Mouse (Mus musculus): ENCODE measurements at regions not wholly inside any gene's neighbourhood (a gene's known extent, or its start where the extent isn't known, plus 50 kb on each side); places are given as distances from the start of the nearest gene placed in this dataset.

- 78% methylated on average over 6 of the region's 6 CpGs for WGBS
- Histone ChIP-seq H3K36me3 (ENCODE audit: control insufficient read depth, insufficient read depth, low read length) (no peaks in the 10 kb centered on the region), H3K27ac (ENCODE audit: insufficient read depth, low read depth, low read length) (no peak overlapping the region), H3K4me1 (ENCODE audit: control insufficient read depth, insufficient read depth, insufficient read length, low read length) (peaks cover 8% of the 10 kb centered on the region; the same call in 1 of the 2 replicates), H3K4me3 (ENCODE audit: low read depth, low read length) (no peak overlapping the region), H3K27me3 (ENCODE audit: control insufficient read depth, insufficient read depth, low read length) (no peaks in the 10 kb centered on the region)
- TF ChIP-seq CTCF (IDR thresholded peaks at IDR 0.05; ENCODE audit: extremely low read depth, insufficient read length, insufficient replicate concordance, low read depth, low read length) (no peak), POLR2A (IDR thresholded peaks at IDR 0.05; ENCODE audit: low read depth, low read length) (no peak)
These were observed 648.9 kb upstream of the Tbl1xr1 start for GRCm38 (mm10) chr3:21427408-21428031.

- no peak overlapping the region for H3K27ac ChIP-seq (ENCODE audit: insufficient read depth, low read depth, low read length)
- no peaks in the 10 kb centered on the region for H3K36me3 ChIP-seq (ENCODE audit: control insufficient read depth, insufficient read depth, low read length)
- peaks cover 8% of the 10 kb centered on the region; the same call in 1 of the 2 replicates for H3K4me1 ChIP-seq (ENCODE audit: control insufficient read depth, insufficient read depth, insufficient read length, low read length)
- TF ChIP-seq CTCF (IDR thresholded peaks at IDR 0.05; ENCODE audit: extremely low read depth, insufficient read length, insufficient replicate concordance, low read depth, low read length) (no peak), POLR2A (IDR thresholded peaks at IDR 0.05; ENCODE audit: low read depth, low read length) (no peak)
- H3K27me3 ChIP-seq (ENCODE audit: control insufficient read depth, insufficient read depth, low read length), result no peaks in the 10 kb centered on the region
- WGBS, result 25% methylated on average over 2 of the region's 2 CpGs
- H3K4me3 ChIP-seq (ENCODE audit: low read depth, low read length), result no peak overlapping the region
These were observed 648.3 kb upstream of the Tbl1xr1 start for GRCm38 (mm10) chr3:21428120-21428519.

DNA sequence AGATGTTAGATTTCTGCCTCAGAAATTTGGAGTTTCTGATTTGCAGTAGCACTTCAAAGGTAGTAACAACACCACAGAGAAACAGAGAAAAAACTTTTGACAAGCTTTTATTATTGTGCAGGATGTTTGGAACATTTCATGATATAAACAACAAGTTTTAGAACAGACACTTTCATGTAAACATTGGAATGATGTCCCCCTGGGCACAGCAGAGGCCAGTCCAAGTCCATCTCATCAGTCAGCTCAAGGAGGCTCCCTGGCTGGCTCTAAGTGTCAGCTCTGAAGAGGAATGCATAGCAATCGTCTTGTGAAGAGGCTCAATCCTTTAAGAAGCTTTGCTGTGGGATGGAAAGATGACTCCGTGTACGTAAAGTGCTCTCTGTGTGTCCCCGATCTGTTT lies 612.2 kb upstream of the Tbl1xr1 start:
- TF ChIP-seq POLR2A (IDR thresholded peaks at IDR 0.05; ENCODE audit: low read depth, low read length), result no peak
- no peak for TF ChIP-seq CTCF (IDR thresholded peaks at IDR 0.05; ENCODE audit: extremely low read depth, insufficient read length, insufficient replicate concordance, low read depth, low read length)
- 72% methylated on average over 4 of the region's 4 CpGs for WGBS
- Histone ChIP-seq H3K4me1 (ENCODE audit: control insufficient read depth, insufficient read depth, insufficient read length, low read length) (no peaks in the 10 kb centered on the region), H3K4me3 (ENCODE audit: low read depth, low read length) (no peak overlapping the region), H3K27ac (ENCODE audit: insufficient read depth, low read depth, low read length) (no peak overlapping the region), H3K27me3 (ENCODE audit: control insufficient read depth, insufficient read depth, low read length) (no peaks in the 10 kb centered on the region), H3K36me3 (ENCODE audit: control insufficient read depth, insufficient read depth, low read length) (no peaks in the 10 kb centered on the region)

DNA sequence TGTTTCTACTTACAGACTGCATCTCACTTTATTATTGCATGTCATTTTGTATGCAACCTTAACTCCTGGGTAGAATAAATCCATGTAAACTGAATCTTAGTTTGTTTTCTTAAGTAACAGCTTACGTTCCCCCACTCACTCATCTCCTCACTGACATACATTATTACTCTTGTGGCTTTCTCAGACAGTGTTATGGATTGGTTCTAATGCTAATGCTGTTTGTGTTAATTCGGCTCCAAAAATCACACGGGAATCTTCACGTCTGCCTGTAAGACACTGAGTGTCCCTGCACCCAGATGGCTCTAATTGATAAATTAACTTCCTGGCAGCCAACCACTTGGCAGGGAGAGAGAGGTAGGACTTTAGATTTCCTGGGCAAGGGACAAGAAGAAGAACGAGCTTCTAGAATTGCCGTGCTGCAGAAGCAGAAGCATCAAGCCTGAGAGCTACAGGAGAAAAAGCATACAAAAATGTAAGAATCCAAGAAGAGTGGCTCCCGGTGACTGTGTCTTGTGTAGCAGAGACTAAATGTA lies 610.3 kb upstream of the Tbl1xr1 start:
- no peak for TF ChIP-seq CTCF (IDR thresholded peaks at IDR 0.05; ENCODE audit: extremely low read depth, insufficient read length, insufficient replicate concordance, low read depth, low read length)
- TF ChIP-seq POLR2A (IDR thresholded peaks at IDR 0.05; ENCODE audit: low read depth, low read length), result no peak
- Histone ChIP-seq H3K36me3 (ENCODE audit: control insufficient read depth, insufficient read depth, low read length) (no peaks in the 10 kb centered on the region), H3K4me1 (ENCODE audit: control insufficient read depth, insufficient read depth, insufficient read length, low read length) (no peaks in the 10 kb centered on the region), H3K27ac (ENCODE audit: insufficient read depth, low read depth, low read length) (no peak overlapping the region), H3K27me3 (ENCODE audit: control insufficient read depth, insufficient read depth, low read length) (no peaks in the 10 kb centered on the region), H3K4me3 (ENCODE audit: low read depth, low read length) (no peak overlapping the region)
- 66% methylated on average over 7 of the region's 7 CpGs for WGBS

- WGBS, result 82% methylated on average over 4 of the region's 4 CpGs
- Histone ChIP-seq H3K27me3 (ENCODE audit: control insufficient read depth, insufficient read depth, low read length) (no peaks in the 10 kb centered on the region), H3K36me3 (ENCODE audit: control insufficient read depth, insufficient read depth, low read length) (no peaks in the 10 kb centered on the region)
These were observed 599.1 kb upstream of the Tbl1xr1 start for GRCm38 (mm10) chr3:21477366-21477765.

GRCm38 (mm10) chr3:21479021-21479795 lies 597.2 kb upstream of the Tbl1xr1 start:
- Histone ChIP-seq H3K27me3 (ENCODE audit: control insufficient read depth, insufficient read depth, low read length) (no peaks in the 10 kb centered on the region), H3K27ac (ENCODE audit: insufficient read depth, low read depth, low read length) (no peak overlapping the region)
- WGBS, result 42% methylated on average over 5 of the region's 5 CpGs

More at GRCm38 (mm10) chr3:21477366-21477765, 599.1 kb upstream of the Tbl1xr1 start:
- H3K4me3 ChIP-seq (ENCODE audit: low read depth, low read length), result no peak overlapping the region
- H3K4me1 ChIP-seq (ENCODE audit: control insufficient read depth, insufficient read depth, insufficient read length, low read length), result no peaks in the 10 kb centered on the region
- H3K27ac ChIP-seq (ENCODE audit: insufficient read depth, low read depth, low read length), result no peak overlapping the region
- TF ChIP-seq POLR2A (IDR thresholded peaks at IDR 0.05; ENCODE audit: low read depth, low read length) (no peak), CTCF (IDR thresholded peaks at IDR 0.05; ENCODE audit: extremely low read depth, insufficient read length, insufficient replicate concordance, low read depth, low read length) (no peak)

GRCm38 (mm10) chr3:21479846-21480245 lies 596.6 kb upstream of the Tbl1xr1 start:
- Histone ChIP-seq H3K27me3 (ENCODE audit: control insufficient read depth, insufficient read depth, low read length) (no peaks in the 10 kb centered on the region), H3K4me3 (ENCODE audit: low read depth, low read length) (no peak overlapping the region), H3K36me3 (ENCODE audit: control insufficient read depth, insufficient read depth, low read length) (no peaks in the 10 kb centered on the region), H3K4me1 (ENCODE audit: control insufficient read depth, insufficient read depth, insufficient read length, low read length) (no peaks in the 10 kb centered on the region), H3K27ac (ENCODE audit: insufficient read depth, low read depth, low read length) (no peak overlapping the region)
- TF ChIP-seq CTCF (IDR thresholded peaks at IDR 0.05; ENCODE audit: extremely low read depth, insufficient read length, insufficient replicate concordance, low read depth, low read length), result no peak
- TF ChIP-seq POLR2A (IDR thresholded peaks at IDR 0.05; ENCODE audit: low read depth, low read length), result no peak

More at GRCm38 (mm10) chr3:21479021-21479795, 597.2 kb upstream of the Tbl1xr1 start:
- TF ChIP-seq POLR2A (IDR thresholded peaks at IDR 0.05; ENCODE audit: low read depth, low read length), result no peak
- no peak overlapping the region for H3K4me3 ChIP-seq (ENCODE audit: low read depth, low read length)
- H3K36me3 ChIP-seq (ENCODE audit: control insufficient read depth, insufficient read depth, low read length), result no peaks in the 10 kb centered on the region
- no peaks in the 10 kb centered on the region for H3K4me1 ChIP-seq (ENCODE audit: control insufficient read depth, insufficient read depth, insufficient read length, low read length)

All from small intestine, adult 2 months (tissue).